Mouse (Mus musculus): Measurements from ENCODE around the gene R3hdm4.

- no peak for TF ChIP-seq POLR2A (IDR thresholded peaks at IDR 0.05; ENCODE audit: borderline replicate concordance, insufficient read depth, low read length)
- TF ChIP-seq CTCF (IDR thresholded peaks at IDR 0.05; ENCODE audit: borderline replicate concordance, insufficient read depth, low read depth, low read length) = no peak
Measured at GRCm38 (mm10) chr10:79966886-79967400, 45.9 kb upstream of the R3hdm4 start.

All from cerebellum, adult 2 months (tissue).